Mouse (Mus musculus) spleen, adult 10 weeks (tissue): ENCODE measurements around the gene Gm15293. TPM values are rescaled to one million over a fixed set of nuclear protein-coding genes. Genes with fewer than 3 reads are reported as not detected.

Experiments used
- polyA plus RNA-seq: library from polyadenylated mRNA; stranded (reverse); fragments of 350-450 nt; fragmentation: Illumina TruSeq; extraction: RNeasy Lipid Tissue Mini Kit (QIAGEN cat#74804); gene quantifications from one replicate; pipeline ENCODE4 v1.2.3, GENCODE M21; 2015; ENCODE audit warnings: low replicate concordance; ENCODE audit not compliant: insufficient read depth

Gene Gm15293
- polyA plus RNA-seq, result not detected

GRCm38 (mm10) chr8:21201261-21201660 is at the start of gene Gm15293:
Gm15293 (plus strand) TSS chr8:21201561.

GRCm38 (mm10) chr8:21161977-21162376 is 39.4 kb upstream of the Gm15293 start, which contains the start of gene Defa22:
Defa22 (plus strand) TSS chr8:21162277.

GRCm38 (mm10) chr8:21191314-21191713 is 10.0 kb upstream of the Gm15293 start, which contains the start of gene Defa31:
Defa31 (plus strand) TSS chr8:21191614.

Other genes with a start within 250 kb of the Gm15293 start
- not detected for gene Defa21, start 176.0 kb upstream of the Gm15293 start, polyA plus RNA-seq
- not detected for gene Defa23, start 146.5 kb upstream of the Gm15293 start, polyA plus RNA-seq
- gene Defa35, start 136.5 kb upstream of the Gm15293 start, polyA plus RNA-seq, result not detected
- gene Defa25, start 117.1 kb upstream of the Gm15293 start, polyA plus RNA-seq, result not detected
- not detected for gene Gm14851, start 105.5 kb upstream of the Gm15293 start, polyA plus RNA-seq
- not detected for gene Defa30, start 66.9 kb upstream of the Gm15293 start, polyA plus RNA-seq
- not detected for gene Defa22, start 39.3 kb upstream of the Gm15293 start, polyA plus RNA-seq
- gene Defa31, start 9.9 kb upstream of the Gm15293 start, polyA plus RNA-seq, result not detected
- gene Gm15292, start 48.2 kb downstream of the Gm15293 start, polyA plus RNA-seq, result not detected
- not detected for gene Defa27, start 114.0 kb downstream of the Gm15293 start, polyA plus RNA-seq
- gene Defa29, start 125.5 kb downstream of the Gm15293 start, polyA plus RNA-seq, result not detected
- not detected for gene Defa2, start 177.0 kb downstream of the Gm15293 start, polyA plus RNA-seq
- not detected for gene Defa33, start 190.2 kb downstream of the Gm15293 start, polyA plus RNA-seq
- not detected for gene Defa36, start 225.8 kb downstream of the Gm15293 start, polyA plus RNA-seq